Mouse (Mus musculus): ENCODE results near the gene Prdm2. TPM values are rescaled to one million over a fixed set of nuclear protein-coding genes. Genes with fewer than 3 reads are reported as not detected.

The Prdm2 gene
- total and polyA plus RNA-seq, 3 experiments = 4.3 to 13.5 TPM; not detected in 1

DNA sequence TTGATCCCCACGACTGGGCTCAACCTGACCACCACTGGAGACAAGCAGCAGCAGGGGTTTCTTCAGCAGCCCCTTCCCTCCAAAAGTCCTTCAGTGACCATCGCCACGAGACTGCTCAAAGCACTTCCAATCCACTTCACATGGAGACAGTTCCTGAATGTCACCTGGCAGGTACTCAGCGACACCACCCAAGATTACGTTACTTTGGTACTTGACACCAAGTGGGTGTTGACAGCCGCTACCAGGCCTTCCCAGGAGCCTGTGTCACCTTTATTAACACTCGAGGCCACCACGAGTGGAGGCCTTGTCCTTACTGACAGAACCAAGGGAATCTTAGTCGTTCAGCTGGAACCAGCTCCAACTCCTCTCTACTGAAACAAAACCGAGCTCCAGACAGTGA, 89.8 kb downstream of the Prdm2 start:
- no peak for DNase-seq (ENCODE audit: low read depth, low spot score)
- H3K36me3 ChIP-seq (ENCODE audit: control insufficient read depth in 1 of 2, insufficient read depth in 2 of 2, low read length in 2 of 2) = 0 out of 4 replicates have a peak, but pooled peaks cover 0 to 1% of the 10 kb centered on the region in 2 experiments
- no peak overlapping the region for H3K9ac ChIP-seq (ENCODE audit: control insufficient read depth, low read depth, low read length, poor library complexity, severe bottlenecking)
- TF ChIP-seq CTCF (IDR thresholded peaks at IDR 0.05 in 2 of 3, conservative IDR thresholded peaks at IDR 0.05 in 1 of 3; ENCODE audit: control insufficient read depth in 1 of 3, insufficient read depth in 1 of 3, low read depth in 2 of 3, low read length in 3 of 3, poor library complexity in 1 of 3, severe bottlenecking in 1 of 3) (no peak), USF1 (IDR thresholded peaks at IDR 0.05; ENCODE audit: low read depth, low read length) (no peak), SMC3 (IDR thresholded peaks at IDR 0.05; ENCODE audit: low read depth, low read length) (no peak)
- no peaks in the 10 kb centered on the region for H3K79me2 ChIP-seq (ENCODE audit: control insufficient read depth, insufficient read depth, low read length, poor library complexity)
- no peak overlapping the region for H3K27ac ChIP-seq (ENCODE audit: control insufficient read depth, low read depth, low read length)
- no peaks in the 10 kb centered on the region for H3K27me3 ChIP-seq (ENCODE audit: control insufficient read depth in 1 of 2, insufficient read depth in 2 of 2, low read length in 2 of 2)
- H3K9me3 ChIP-seq (replicated peaks; ENCODE audit: insufficient read depth, low read length) = no peaks in the 10 kb centered on the region
- no peaks in the 10 kb centered on the region for H3K4me1 ChIP-seq (ENCODE audit: control insufficient read depth in 1 of 2, insufficient read depth in 2 of 2, low read length in 2 of 2)
- no peak overlapping the region for H3K4me3 ChIP-seq (ENCODE audit: control insufficient read depth in 1 of 2, insufficient read depth in 1 of 2, low read depth in 2 of 2, low read length in 2 of 2)

- no peak for DNase-seq (ENCODE audit: low read depth, low spot score)
- Histone ChIP-seq H3K9me3 (replicated peaks; ENCODE audit: insufficient read depth, low read length) (no peaks in the 10 kb centered on the region), H3K9ac (ENCODE audit: control insufficient read depth, low read depth, low read length, poor library complexity, severe bottlenecking) (no peak overlapping the region), H3K27ac (ENCODE audit: control insufficient read depth, low read depth, low read length) (no peak overlapping the region), H3K36me3 (ENCODE audit: control insufficient read depth in 1 of 2, insufficient read depth in 2 of 2, low read length in 2 of 2) (no peaks in the 10 kb centered on the region), H3K27me3 (ENCODE audit: control insufficient read depth in 1 of 2, insufficient read depth in 2 of 2, low read length in 2 of 2) (no peaks in the 10 kb centered on the region), H3K4me3 (ENCODE audit: control insufficient read depth in 1 of 2, insufficient read depth in 1 of 2, low read depth in 2 of 2, low read length in 2 of 2) (no peak overlapping the region), H3K4me1 (ENCODE audit: control insufficient read depth in 1 of 2, insufficient read depth in 2 of 2, low read length in 2 of 2) (no peaks in the 10 kb centered on the region), H3K79me2 (ENCODE audit: control insufficient read depth, insufficient read depth, low read length, poor library complexity) (no peaks in the 10 kb centered on the region)
- TF ChIP-seq USF2 (IDR thresholded peaks at IDR 0.05; ENCODE audit: borderline replicate concordance in 1 of 2, insufficient read depth in 1 of 2, low read depth in 1 of 2, low read length in 2 of 2) (no peak), MYC (IDR thresholded peaks at IDR 0.05; ENCODE audit: low read depth, low read length) (no peak), MYB (IDR thresholded peaks at IDR 0.05; ENCODE audit: low read depth, low read length) (no peak), POLR2AphosphoS5 (IDR thresholded peaks at IDR 0.05; ENCODE audit: borderline replicate concordance, low read depth, low read length) (no peak), BHLHE40 (IDR thresholded peaks at IDR 0.05; ENCODE audit: borderline replicate concordance, low read depth, low read length) (no peak), TCF12 (IDR thresholded peaks at IDR 0.05; ENCODE audit: low read depth, low read length) (no peak)
Observed at GRCm38 (mm10) chr4:143121174-143121573, 91.6 kb downstream of the Prdm2 start.

DNA sequence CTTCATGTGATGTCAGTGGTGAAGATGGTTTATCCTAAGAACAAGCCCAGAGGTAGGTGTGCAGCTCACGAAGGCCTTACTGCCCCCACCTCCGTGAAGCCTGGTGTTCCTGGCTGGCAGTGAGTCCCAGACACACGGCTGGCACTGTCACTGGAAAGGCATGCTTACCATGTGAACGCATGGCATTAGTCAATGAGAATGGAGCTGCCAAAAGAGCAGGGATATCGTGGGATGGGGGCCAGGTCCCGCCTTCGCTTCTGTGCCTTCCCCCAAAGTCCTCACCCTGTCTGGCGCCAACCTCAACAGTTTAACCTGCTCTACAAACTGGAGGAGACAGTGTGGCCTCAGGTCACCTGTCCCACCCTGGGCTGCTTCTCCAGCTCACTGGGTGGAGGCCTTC, 92.8 kb downstream of the Prdm2 start:
- no peaks in the 10 kb centered on the region for H3K36me3 ChIP-seq (ENCODE audit: control insufficient read depth in 1 of 2, insufficient read depth in 2 of 2, low read length in 2 of 2)

More for the DNA sequence above, 92.8 kb downstream of the Prdm2 start:
- Histone ChIP-seq H3K4me1 (ENCODE audit: control insufficient read depth in 1 of 2, insufficient read depth in 2 of 2, low read length in 2 of 2) (no peaks in the 10 kb centered on the region), H3K9ac (ENCODE audit: control insufficient read depth, low read depth, low read length, poor library complexity, severe bottlenecking) (no peak overlapping the region), H3K27me3 (ENCODE audit: control insufficient read depth in 1 of 2, insufficient read depth in 2 of 2, low read length in 2 of 2) (no peaks in the 10 kb centered on the region), H3K27ac (ENCODE audit: control insufficient read depth, low read depth, low read length) (no peak overlapping the region), H3K4me3 (ENCODE audit: control insufficient read depth in 1 of 2, insufficient read depth in 1 of 2, low read depth in 2 of 2, low read length in 2 of 2) (no peak overlapping the region), H3K9me3 (replicated peaks; ENCODE audit: insufficient read depth, low read length) (no peaks in the 10 kb centered on the region), H3K79me2 (ENCODE audit: control insufficient read depth, insufficient read depth, low read length, poor library complexity) (no peaks in the 10 kb centered on the region)
- no peak for DNase-seq (ENCODE audit: low read depth, low spot score)
- no peak for TF ChIP-seq TBP (IDR thresholded peaks at IDR 0.05; ENCODE audit: low read depth, low read length)
- no peak for TF ChIP-seq TCF12 (IDR thresholded peaks at IDR 0.05; ENCODE audit: low read depth, low read length)
- no peak for TF ChIP-seq MEF2A (IDR thresholded peaks at IDR 0.05; ENCODE audit: extremely low read depth, insufficient replicate concordance, low read depth, low read length, poor library complexity, severe bottlenecking)
- TF ChIP-seq MAX (IDR thresholded peaks at IDR 0.05; ENCODE audit: low read length) = no peak
- no peak for TF ChIP-seq MYC (IDR thresholded peaks at IDR 0.05; ENCODE audit: low read depth, low read length)
- TF ChIP-seq MAZ (IDR thresholded peaks at IDR 0.05; ENCODE audit: low read depth, low read length) = no peak
- TF ChIP-seq ZMIZ1 (IDR thresholded peaks at IDR 0.05; ENCODE audit: low read depth, low read length) = no peak
- no peak for TF ChIP-seq ELF1 (IDR thresholded peaks at IDR 0.05; ENCODE audit: low read depth, low read length)
- no peak for TF ChIP-seq GATA1 (IDR thresholded peaks at IDR 0.05; ENCODE audit: low read depth, low read length)
- TF ChIP-seq USF1 (IDR thresholded peaks at IDR 0.05; ENCODE audit: low read depth, low read length) = no peak
- no peak for TF ChIP-seq E2F4 (IDR thresholded peaks at IDR 0.05; ENCODE audit: borderline replicate concordance, low read depth, low read length)
- no peak for TF ChIP-seq JUND (IDR thresholded peaks at IDR 0.05; ENCODE audit: low read depth, low read length)
- no peak for TF ChIP-seq ETS1 (IDR thresholded peaks at IDR 0.05; ENCODE audit: low read depth, low read length)
- no peak for TF ChIP-seq CHD2 (IDR thresholded peaks at IDR 0.05; ENCODE audit: low read length)
- TF ChIP-seq NRF1 (IDR thresholded peaks at IDR 0.05; ENCODE audit: insufficient read depth, low read depth, low read length, poor library complexity, severe bottlenecking) = no peak
- no peak for TF ChIP-seq HCFC1 (IDR thresholded peaks at IDR 0.05; ENCODE audit: low read depth, low read length)
- no peak for TF ChIP-seq SMC3 (IDR thresholded peaks at IDR 0.05; ENCODE audit: low read depth, low read length)
- no peak for TF ChIP-seq POLR2AphosphoS5 (IDR thresholded peaks at IDR 0.05; ENCODE audit: borderline replicate concordance, low read depth, low read length)
- no peak for TF ChIP-seq SIN3A (IDR thresholded peaks at IDR 0.05; ENCODE audit: low read length)

All from MEL (cell line).